Comparison of ENCODE assay signal across 26 mouse cellular contexts in the genomic region with DNA sequence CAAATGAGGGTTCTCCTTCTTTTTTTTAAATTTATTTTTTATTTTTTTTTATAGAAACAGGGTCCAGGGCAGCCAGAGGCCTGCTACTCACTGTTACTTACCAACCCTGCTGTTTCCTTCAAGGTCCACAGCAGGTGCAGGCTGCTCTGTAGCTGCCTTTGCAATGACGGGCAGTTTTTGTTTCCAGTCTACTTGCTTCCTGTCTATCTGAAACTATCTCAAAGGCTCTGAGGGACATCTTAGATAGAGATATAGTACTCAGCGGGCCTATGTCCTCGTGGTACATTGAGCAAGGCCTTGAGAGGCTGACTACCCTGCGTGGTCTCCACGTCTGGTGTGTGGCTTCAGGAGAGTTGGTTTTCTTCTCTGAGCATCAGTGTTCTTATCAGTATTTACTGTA. TPM values are rescaled to one million over a fixed set of nuclear protein-coding genes. Genes with fewer than 3 reads are reported as not detected.
A peak's percentile ranks its signal among the peaks of the same experiment; 100 is the strongest.
DNase-seq lines count a peak whose midpoint lies in the region; ATAC-seq lines count a peak whose summit lies in the region.
"Had no signal": no experiment of that assay in that cellular context is flagged by ENCODE, and none has a peak within 500 bp of the region (broad histone marks: within the 10 kb centered on the region; RNA-seq: fewer than 3 reads in every experiment).

No protein-coding gene starts in this region.

- H3K4me2 ChIP-seq in liver, embryonic 11.5 days, result no peak overlapping the region
- H3K4me2 ChIP-seq: hindbrain, embryonic 12.5 days had no signal

- H3K27ac ChIP-seq in liver, embryonic 11.5 days (ENCODE audit: low read depth, low read length), result no peak overlapping the region
- H3K27ac ChIP-seq: heart, adult 2 months; hindbrain, embryonic 12.5 days; hindbrain, postnatal 0 days; kidney, postnatal 0 days; stomach, postnatal 0 days had no signal

- no peaks in the 10 kb centered on the region for H3K4me1 ChIP-seq in liver, embryonic 11.5 days (replicated peaks; ENCODE audit: control insufficient read depth, insufficient read depth, low read length)

- 57% methylated on average over 5 of the region's 5 CpGs for WGBS in liver, embryonic 11.5 days

- H3K4me3 ChIP-seq in liver, embryonic 11.5 days (ENCODE audit: low read depth, low read length), result no peak overlapping the region
- H3K4me3 ChIP-seq: erythroblast, embryonic 14.5 days; heart, adult 2 months; hindbrain, embryonic 12.5 days had no signal

- no peaks in the 10 kb centered on the region for H3K9me3 ChIP-seq in liver, embryonic 11.5 days (ENCODE audit: control insufficient read depth, low read length)
- H3K9me3 ChIP-seq: hindbrain, embryonic 12.5 days had no signal

- no peaks in the 10 kb centered on the region for H3K36me3 ChIP-seq in liver, embryonic 11.5 days (ENCODE audit: control insufficient read depth, insufficient read depth, low read length)
- H3K36me3 ChIP-seq: hindbrain, embryonic 12.5 days had no signal

- H3K27me3 ChIP-seq in liver, embryonic 11.5 days (replicated peaks; ENCODE audit: control insufficient read depth, insufficient read depth, low read length), result no peaks in the 10 kb centered on the region
- H3K27me3 ChIP-seq: hindbrain, embryonic 12.5 days; Patski had no signal

- no peak overlapping the region for H3K9ac ChIP-seq in liver, embryonic 11.5 days (ENCODE audit: low read depth, low read length)
- H3K9ac ChIP-seq: hindbrain, embryonic 12.5 days had no signal

- ATAC-seq in common myeloid progenitor, adult 5-6 weeks (replicated peaks; ENCODE audit: low read depth, poor library complexity, severe bottlenecking), result peak; percentile 52
- peak; percentile 49 for ATAC-seq in megakaryocyte progenitor cell, adult 5-6 weeks (replicated peaks; ENCODE audit: poor library complexity)
- no peak for ATAC-seq in liver, embryonic 11.5 days (replicated peaks; ENCODE audit: low FRiP score)
- ATAC-seq: hindbrain, postnatal 0 days; intestine, embryonic 16.5 days; Patski had no signal

- DNase-seq in A20 (ENCODE audit: low read depth, low spot score), result peak; percentile 43
- peak; percentile 34 for DNase-seq in thymus, postnatal 14 days
- no peak for DNase-seq in adrenal gland, adult 18-20 months (ENCODE audit: low spot score in 2 of 2)
- no peak for DNase-seq in liver, embryonic 11.5 days (ENCODE audit: low spot score)
- DNase-seq in retina, postnatal 1 day, result no peak
- DNase-seq in cerebellum, adult 11 months, result no peak
- DNase-seq: adrenal gland, postnatal 14 days; cerebellum, adult 11-12 months; cerebellum, adult 9-11 months; gastrocnemius, postnatal 14 days; heart, adult 2 months; kidney, adult 8-10 months; kidney, postnatal 4 days; layer of hippocampus, postnatal 36 days; lung, postnatal 36 days; midbrain, embryonic 14.5 days; right cerebral cortex, postnatal 14 days had no signal

RNA-seq across cellular contexts. Expression of a gene that starts 21.4 kb away (rescaled TPM):
- total RNA-seq in common myeloid progenitor, adult 5-6 weeks (2017), result 292 TPM in 2 replicates
- 238 and 252 TPM in 2 replicates for total RNA-seq in megakaryocyte progenitor cell, adult 5-6 weeks (2015)
- total RNA-seq in megakaryocyte progenitor cell, adult 5-6 weeks (2017), result 287 and 313 TPM in 2 replicates
- 10 to 100 TPM; 66.6 to 78.3 TPM for total RNA-seq in adrenal gland, adult 18-20 months (2021)
- 156 and 171 TPM in 2 replicates for polyA plus RNA-seq in liver, embryonic 11.5 days (2014; fragmentation: Nextera tagmentation; extraction: Ambion mirVana)

Comparison
In these comparisons a context has a peak if more than half of its experiments do, and no peak if none do; other contexts are left out.
1. DNase-seq: peak in A20 (single experiment) and thymus, postnatal 14 days (single experiment); none in adrenal gland, adult 18-20 months (0 of 2), liver, embryonic 11.5 days (single experiment), retina, postnatal 1 day (single experiment) and cerebellum, adult 11 months (single experiment).